Mouse (Mus musculus) embryonic fibroblast, embryonic 13.5 days (primary cell): Measurements from ENCODE around the gene Ppp1r27.

Experiments used
- CTCF ChIP-seq: IDR thresholded peaks from 2 replicates; pipeline ENCODE4 v1.5.1; 2011; ENCODE audit warnings: mild to moderate bottlenecking, control low read depth, low read length, moderate library complexity, borderline replicate concordance; ENCODE audit not compliant: insufficient read depth
- POLR2A ChIP-seq: IDR thresholded peaks from 2 replicates; pipeline ENCODE4 v1.6.1; 2011; ENCODE audit warnings: low read depth, mild to moderate bottlenecking, control low read depth, low read length, moderate library complexity

DNA sequence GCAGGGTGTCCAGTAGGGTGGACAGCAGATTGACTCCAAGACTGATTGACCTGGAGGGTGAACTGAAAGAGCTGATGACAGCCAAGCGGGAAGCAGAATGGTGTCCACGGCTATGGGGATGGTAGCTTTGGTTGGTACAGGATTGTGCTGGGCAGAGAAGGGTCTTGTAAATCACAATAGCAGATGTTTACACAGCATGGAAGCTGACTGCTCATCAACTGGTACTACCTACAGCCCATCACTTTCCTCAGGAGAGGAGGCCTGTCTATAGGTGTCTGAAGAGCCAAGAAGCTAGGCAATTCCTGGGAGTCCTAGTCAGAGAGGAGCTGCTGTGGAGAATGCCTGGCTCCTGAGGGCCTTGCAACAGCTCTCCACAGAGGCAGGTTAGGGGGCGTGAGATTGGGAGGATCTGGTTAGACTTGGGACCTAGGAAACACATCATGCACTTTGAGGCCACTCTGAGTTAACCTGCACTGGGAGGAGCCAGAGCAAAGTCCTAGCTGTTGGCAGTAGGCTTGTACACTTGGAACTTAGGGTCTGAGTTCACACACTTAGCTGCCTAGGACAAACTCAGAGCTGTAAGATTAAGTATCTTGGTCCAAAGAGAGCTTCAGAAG is 25.5 kb upstream of the Ppp1r27 start:
- TF ChIP-seq CTCF = no peak
- TF ChIP-seq POLR2A = 0 out of 2 replicates have a peak, but pooled peaks have one; percentile 5
